Mouse (Mus musculus): ENCODE measurements around the gene Eef1g.

GRCm38 (mm10) chr19:8940526-8941133, 26.2 kb upstream of the Eef1g start:
- TF ChIP-seq GATA1 (IDR thresholded peaks at IDR 0.05; ENCODE audit: low read length) (no peak), TAL1 (IDR thresholded peaks at IDR 0.05; ENCODE audit: low read length) (no peak)
